Mouse (Mus musculus) CD4-positive helper T cell, adult 2 months (primary cell): Measurements from ENCODE around the gene Nap1l1.
A peak's percentile ranks its signal among the peaks of the same experiment; 100 is the strongest.

ENCODE experiments used
- DNase-seq: peaks from one replicate; pipeline ENCODE4 v3.0.0-alpha.2; 2012; ENCODE audit warnings: low read depth, missing footprints, low spot score

Nap1l1 gene

DNA sequence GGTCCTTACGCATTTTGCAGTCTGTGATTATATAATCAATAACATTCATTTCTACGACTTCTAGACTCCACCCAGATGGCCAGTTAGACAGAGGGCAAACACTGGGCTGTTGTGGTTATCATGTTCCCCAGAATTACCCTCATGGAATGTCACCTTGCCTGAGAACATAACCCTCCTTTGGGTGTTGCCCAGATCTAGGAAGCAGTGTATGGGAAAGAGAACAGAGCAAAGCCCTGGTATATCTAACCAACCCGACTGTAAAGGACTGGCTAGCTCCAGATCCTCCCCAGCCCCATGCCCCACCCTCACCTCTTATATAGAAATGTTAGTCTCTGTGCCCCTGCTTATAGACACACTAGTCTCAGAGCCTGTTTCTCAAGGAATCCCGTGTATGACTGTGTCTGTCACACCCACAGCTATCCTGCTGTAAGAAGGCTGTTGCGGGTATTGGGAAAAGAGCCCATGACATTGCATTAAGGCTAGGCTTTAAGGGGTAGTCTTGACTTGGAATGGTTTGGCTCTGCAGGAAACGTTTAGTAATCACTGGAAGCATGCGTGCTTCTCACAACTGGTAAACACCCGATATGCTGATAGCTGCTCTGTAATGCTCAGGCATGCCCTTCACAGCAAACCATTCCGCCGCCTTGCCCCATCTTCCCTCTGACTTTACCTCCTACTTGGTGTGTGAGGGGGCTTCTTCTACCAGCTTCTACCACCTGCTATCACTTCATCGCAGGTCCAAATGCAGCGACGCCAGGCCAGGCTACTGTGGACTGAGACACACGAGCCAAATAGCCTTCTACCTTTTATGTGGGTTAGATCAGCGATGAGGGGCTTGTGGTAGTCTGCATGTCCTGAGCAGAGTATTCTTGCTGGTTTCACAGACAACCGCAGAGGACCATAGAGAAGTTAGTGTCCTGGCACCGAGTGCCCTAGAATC is 42.3 kb downstream of the Nap1l1 start:
- DNase-seq = no peak

DNA sequence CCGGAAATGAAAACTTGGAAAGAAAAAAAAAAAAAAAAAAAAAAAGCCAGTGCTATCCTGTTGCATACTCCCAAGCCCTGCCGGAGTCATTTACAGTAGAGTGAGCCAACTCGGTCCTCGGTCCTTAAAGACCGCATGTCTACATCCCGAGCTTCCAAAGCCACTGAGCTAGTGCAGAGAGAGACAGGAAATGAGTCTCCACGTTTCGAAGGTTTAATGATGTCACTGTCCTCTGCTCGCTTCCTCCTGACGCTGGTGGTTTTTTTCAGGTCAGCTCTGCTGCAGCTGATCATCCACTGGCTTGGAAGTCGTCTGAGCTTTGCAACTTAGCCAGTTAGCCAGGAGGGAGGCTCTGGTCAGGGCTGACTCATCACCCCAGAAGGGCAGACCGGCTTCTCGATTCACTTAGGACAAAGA is 43.2 kb downstream of the Nap1l1 start:
- DNase-seq = peak; percentile 74

DNA sequence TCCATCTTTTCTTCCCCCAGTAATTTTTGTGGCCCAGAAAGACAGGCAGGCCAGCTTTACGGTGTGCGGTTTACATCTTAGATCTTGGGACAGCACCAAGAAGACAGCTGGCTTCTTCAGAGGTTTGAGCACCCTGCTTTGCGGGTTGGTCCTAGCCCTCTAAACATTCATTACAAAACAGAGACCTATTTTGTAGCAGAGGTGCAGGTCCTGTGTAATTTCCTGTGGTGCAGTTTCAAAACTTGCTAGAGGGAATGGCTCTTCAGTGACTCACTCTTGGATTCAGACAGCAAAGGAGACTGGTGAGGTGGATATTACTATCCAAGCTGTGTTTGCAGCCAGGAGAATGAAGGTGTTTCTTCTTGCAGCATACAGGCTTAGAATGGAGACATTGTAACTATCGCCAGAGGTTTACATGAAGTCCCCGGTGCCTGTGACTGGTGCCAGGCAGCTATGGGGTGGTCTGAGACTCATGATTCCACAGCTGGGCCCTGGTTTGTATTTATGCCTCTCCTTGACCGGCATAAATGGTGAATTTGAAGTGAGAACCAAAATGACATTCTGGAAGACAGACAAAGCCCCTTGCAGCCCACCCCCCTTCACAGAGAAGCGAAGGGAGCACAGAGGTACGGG is 43.9 kb downstream of the Nap1l1 start:
- peak; percentile 50 for DNase-seq

GRCm38 (mm10) chr10:111518350-111518749 is 45.3 kb downstream of the Nap1l1 start:
- DNase-seq = no peak

DNA sequence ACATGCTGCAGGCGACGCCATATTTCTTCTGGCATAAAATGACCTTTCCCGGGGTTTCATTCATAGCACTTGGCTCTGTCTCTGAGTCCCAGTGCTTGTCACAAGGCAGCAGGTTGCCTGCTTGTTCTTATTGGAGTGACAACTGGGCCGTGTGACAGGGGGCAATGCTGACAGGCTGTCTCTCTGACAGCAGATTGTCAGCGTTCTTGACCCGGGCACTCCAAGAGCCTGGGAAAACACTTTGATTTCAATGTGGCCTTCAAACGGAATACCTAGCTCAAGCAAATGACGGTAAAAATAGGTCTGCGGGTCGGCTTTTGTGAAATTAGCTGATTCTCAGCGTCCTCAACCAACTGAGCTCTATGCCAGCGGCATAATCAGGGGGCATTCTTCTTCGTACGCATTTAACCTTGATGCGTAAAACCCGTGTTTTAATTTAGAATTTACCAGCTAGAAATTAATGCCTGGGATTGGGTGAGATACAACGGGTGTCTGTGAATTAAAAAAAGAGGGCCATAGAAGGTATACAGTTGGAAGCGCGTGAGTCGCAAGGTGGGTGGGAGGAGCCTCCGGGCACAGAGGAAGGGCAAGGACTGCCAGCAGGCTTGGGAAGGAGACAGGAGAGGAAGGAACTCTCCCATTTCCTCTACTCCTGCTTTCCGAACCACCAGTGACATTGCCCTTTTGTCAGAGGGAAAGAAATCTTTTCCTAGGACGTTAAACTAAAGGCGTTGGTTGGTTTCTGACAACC is 46.8 kb downstream of the Nap1l1 start:
- DNase-seq = no peak

DNA sequence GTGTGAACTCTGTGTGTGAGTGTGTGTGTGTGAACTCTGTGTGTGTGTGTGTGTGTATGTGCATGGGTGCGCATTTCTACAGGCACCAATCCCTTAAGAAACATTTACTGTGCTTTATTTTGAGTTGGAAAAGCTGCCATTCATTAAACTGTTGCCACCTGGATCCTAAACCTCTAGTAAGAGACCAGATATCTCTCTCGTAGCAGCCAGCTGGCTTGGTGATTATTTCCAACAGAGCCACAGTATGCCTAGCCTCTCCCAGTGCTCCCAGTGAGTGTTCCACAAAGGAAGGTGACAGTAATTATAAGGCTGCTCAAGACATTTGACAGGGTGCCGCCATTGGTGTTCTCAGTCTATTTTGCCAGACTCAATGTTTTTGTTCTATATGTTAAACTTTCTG is 47.6 kb downstream of the Nap1l1 start:
- no peak for DNase-seq

DNA sequence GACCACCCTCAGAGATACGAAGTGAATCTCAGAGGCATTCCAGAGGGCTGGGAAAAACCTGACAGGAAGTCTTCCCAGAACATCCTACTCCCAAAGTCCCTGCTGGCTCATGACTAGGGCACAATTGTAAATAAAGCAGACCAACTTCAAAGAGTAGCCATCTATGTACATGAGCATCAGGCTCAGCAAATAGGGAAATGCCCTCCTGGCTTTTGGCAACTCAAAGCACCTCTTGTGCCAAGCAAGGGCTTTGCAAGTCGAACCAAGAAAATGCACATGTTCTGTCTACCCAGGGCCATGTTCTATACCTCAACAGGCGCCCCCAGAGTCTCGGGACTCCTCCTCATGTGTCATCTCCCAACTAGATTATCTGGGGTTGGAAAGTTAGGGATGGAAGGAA is 48.6 kb downstream of the Nap1l1 start:
- DNase-seq = no peak

GRCm38 (mm10) chr10:111522230-111522629 is 49.2 kb downstream of the Nap1l1 start:
- DNase-seq = no peak

GRCm38 (mm10) chr10:111523894-111524293 is 50.9 kb downstream of the Nap1l1 start:
- no peak for DNase-seq

- DNase-seq = no peak
Measured at GRCm38 (mm10) chr10:111527057-111527456, 54.0 kb downstream of the Nap1l1 start.

DNA sequence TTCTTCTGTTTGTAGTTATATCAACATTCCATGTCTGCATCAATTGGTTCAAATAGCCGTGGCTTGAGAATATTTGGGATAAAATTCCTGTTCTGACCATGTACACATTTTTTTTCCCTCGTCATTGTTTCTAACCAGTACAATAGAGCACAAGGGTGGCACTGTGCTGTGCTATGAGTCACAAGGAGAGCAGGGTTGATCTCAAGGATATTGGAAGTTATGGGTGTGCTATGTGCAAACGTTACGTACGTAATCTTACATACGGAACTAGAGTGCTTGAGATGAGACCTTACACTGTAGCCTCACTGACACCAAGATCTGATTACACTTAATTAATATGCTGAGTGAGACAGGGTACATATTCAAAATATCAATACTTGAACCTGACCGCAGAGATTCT is 54.6 kb downstream of the Nap1l1 start:
- DNase-seq = no peak

- no peak for DNase-seq
Measured at GRCm38 (mm10) chr10:111528283-111528682, 55.3 kb downstream of the Nap1l1 start.

DNA sequence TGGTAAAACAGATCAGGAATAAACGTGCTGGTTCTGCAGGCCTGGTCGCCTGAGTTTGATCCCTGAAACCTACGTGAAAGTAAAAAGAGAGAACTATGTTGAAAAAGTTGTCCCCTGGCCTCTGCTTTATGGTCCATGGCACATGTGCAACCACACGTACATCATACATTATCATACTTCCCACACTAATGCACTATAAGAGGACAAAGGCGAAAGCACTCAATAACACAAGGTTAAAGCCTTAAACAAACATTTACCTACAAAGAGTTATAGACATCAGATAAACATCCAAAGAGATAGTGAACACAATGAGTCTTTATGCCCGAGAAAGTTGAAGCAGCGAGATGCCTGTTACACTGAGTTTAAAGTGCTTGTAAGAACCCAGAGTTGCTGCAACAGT is 57.4 kb downstream of the Nap1l1 start:
- DNase-seq = no peak

DNA sequence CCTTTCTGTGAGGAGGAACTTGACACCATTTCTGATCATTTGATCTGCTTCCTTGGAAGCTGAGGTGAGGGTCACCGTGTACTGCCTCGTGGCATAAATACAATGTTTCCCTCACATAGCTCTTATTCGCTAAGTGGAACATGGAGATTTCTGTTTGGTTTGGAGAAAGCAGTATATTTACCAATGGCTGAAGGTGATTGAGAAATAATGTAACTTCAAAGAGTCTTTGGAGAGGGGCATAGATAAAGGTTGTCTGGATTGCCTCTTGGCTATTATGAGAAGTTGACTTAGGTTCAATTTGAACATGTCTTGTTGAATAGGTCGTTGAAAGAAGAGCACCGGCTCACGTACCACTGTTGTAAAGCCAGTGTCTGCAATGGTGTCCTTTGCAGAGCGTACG is 61.7 kb downstream of the Nap1l1 start:
- no peak for DNase-seq

DNA sequence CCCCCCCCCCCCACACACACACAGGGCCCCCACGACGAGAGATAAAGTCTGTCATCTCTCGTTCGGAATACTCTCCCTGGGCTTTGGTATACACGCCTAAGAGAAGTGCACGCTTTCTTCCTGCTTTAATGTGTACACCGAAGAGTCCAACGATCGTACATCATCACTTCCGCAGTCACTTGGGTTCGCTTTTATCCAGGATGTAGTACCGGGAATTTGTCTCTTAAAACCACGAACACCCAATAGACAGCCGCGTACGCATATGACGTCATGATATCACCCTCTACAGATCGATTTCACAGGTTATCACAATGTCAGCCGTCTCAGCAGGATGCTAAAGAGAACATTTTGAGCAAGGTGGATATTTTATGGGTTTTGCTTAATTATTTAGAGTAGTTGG is 64.4 kb downstream of the Nap1l1 start:
- DNase-seq = no peak

DNA sequence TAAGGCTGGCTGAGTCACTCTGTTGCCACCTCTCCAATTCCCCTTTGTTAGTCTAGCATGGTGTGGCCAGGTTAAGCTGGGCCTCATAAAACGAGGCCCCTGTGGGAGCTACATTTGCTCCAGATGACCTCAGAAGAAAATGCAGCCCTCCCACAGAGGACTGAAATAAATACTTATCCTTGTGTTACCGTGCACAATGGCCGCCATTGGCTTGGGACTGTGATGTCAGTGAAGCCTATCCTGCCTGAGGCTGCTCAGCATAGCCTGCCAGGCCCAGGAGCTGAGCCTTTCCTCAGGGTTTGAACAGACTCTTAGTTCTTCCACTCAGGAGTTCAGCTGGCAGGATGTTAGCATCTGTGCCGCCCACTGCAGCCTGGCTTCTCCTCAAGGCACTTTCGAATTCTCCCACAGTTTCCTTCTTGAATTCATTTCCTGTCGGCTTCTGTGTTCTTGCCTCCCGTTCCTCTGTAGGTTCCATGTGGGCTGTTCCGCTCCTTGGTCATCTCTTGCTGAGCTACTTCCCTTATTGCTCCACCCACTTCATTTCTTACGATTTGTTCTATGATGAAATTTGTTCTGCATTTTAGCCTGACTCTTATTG is 66.8 kb downstream of the Nap1l1 start:
- peak; percentile 26 for DNase-seq

- DNase-seq = no peak
Measured at GRCm38 (mm10) chr10:111540678-111541077, 67.7 kb downstream of the Nap1l1 start.

- DNase-seq = no peak
Measured at GRCm38 (mm10) chr10:111543106-111543505, 70.1 kb downstream of the Nap1l1 start.

GRCm38 (mm10) chr10:111543781-111544260 is 70.8 kb downstream of the Nap1l1 start:
- peak; percentile 9 for DNase-seq

GRCm38 (mm10) chr10:111544311-111544710 is 71.3 kb downstream of the Nap1l1 start:
- no peak for DNase-seq

DNA sequence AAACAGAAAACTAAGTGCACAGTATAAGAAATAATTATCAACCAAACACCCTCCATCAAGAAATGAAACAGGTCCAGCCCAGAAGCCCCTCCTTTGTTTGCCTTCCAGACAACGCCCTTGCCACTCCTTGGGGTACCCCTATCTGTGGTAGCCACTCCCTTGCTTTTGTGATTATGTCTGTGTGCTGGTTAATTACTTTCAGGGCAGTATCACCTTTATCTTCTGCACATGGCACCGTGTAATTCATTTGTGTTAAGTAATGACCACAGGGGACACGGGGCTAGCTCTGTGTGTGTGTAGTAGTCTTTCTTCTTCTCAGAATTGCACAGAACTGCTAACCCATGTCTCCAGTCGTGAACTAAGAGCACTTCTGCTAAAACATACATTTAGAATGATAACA is 72.6 kb downstream of the Nap1l1 start:
- DNase-seq = no peak
